Mouse (Mus musculus) liver, postnatal 0 days (tissue): Measurements from ENCODE around the gene Frmpd2. TPM values are rescaled to one million over a fixed set of nuclear protein-coding genes. Genes with fewer than 3 reads are reported as not detected.

Experiments used
- ATAC-seq: fragments of 200-750 bp; cut with Nextera tagmentation; 2 replicates; pipeline ENCODE4 v1.8.0; 2017; ENCODE audit warnings: mild to moderate bottlenecking, moderate library complexity
- DNase-seq: peaks from one replicate; pipeline ENCODE4 v3.0.0-alpha.2; 2016
- H3K27ac ChIP-seq: fragments of 300-500 bp; sonication (generic); 2 replicates; pipeline ENCODE4 v1.5.1; 2014; ENCODE audit warnings: antibody characterized with exemption, moderate library complexity, mild to moderate bottlenecking, low read depth
- H3K27me3 ChIP-seq: fragments of 300-500 bp; sonication (generic); 2 replicates; pipeline ENCODE4 v1.6.1; 2014; ENCODE audit warnings: low read length, control low read depth, mixed read lengths; ENCODE audit not compliant: insufficient read depth
- H3K36me3 ChIP-seq: fragments of 300-500 bp; sonication (generic); replicated peaks from 2 replicates; pipeline ENCODE4 v1.6.1; 2014; ENCODE audit warnings: mild to moderate bottlenecking, control low read depth, low read length, moderate library complexity, mixed read lengths; ENCODE audit not compliant: insufficient read depth
- H3K4me1 ChIP-seq: fragments of 300-500 bp; sonication (generic); 2 replicates; pipeline ENCODE4 v1.6.1; 2014; ENCODE audit warnings: antibody characterized with exemption, mild to moderate bottlenecking, control low read depth; ENCODE audit not compliant: insufficient read depth
- H3K4me2 ChIP-seq: fragments of 300-500 bp; sonication (generic); 2 replicates; pipeline ENCODE4 v1.6.1; 2014; ENCODE audit warnings: low read depth, mild to moderate bottlenecking, low read length, moderate library complexity, mixed read lengths
- H3K4me3 ChIP-seq: fragments of 300-500 bp; sonication (generic); 2 replicates; pipeline ENCODE4 v1.5.1; 2014; ENCODE audit warnings: low read depth, low read length
- H3K9ac ChIP-seq: fragments of 300-500 bp; sonication (generic); replicated peaks from 2 replicates; pipeline ENCODE4 v1.6.1; 2014; ENCODE audit warnings: mild to moderate bottlenecking, moderate library complexity
- H3K9me3 ChIP-seq: fragments of 300-500 bp; sonication (generic); 2 replicates; pipeline ENCODE4 v1.6.1; 2016; ENCODE audit warnings: mild to moderate bottlenecking, control low read depth, low read length, mixed read lengths
- CTCF ChIP-seq: sonication (generic); IDR thresholded peaks from 2 replicates; pipeline ENCODE4 v1.5.1; 2016; ENCODE audit warnings: antibody characterized with exemption, low read depth
- EP300 ChIP-seq: IDR thresholded peaks from 2 replicates; pipeline ENCODE4 v1.6.1; 2016; ENCODE audit warnings: antibody characterized with exemption, low read depth, mild to moderate bottlenecking
- WGBS: fragments of 180-500 bp; shearing (Covaris S2); extraction: QIAGEN DNeasy Blood & Tissue Kit; methylation state at CpG from one replicate; pipeline ENCODE4 v1.1.7; 2014; ENCODE audit not compliant: insufficient replicate concordance; 5-methylcytosine and 5-hydroxymethylcytosine counted together
- polyA plus RNA-seq: library from polyadenylated mRNA; unstranded; fragments of >200 nt; fragmentation: Nextera tagmentation; extraction: Ambion mirVana; gene quantifications from 2 replicates; pipeline ENCODE4 v1.2.1, GENCODE M21; 2015

Frmpd2 gene
- polyA plus RNA-seq, 1 experiment from 2014 or later = not detected

DNA sequence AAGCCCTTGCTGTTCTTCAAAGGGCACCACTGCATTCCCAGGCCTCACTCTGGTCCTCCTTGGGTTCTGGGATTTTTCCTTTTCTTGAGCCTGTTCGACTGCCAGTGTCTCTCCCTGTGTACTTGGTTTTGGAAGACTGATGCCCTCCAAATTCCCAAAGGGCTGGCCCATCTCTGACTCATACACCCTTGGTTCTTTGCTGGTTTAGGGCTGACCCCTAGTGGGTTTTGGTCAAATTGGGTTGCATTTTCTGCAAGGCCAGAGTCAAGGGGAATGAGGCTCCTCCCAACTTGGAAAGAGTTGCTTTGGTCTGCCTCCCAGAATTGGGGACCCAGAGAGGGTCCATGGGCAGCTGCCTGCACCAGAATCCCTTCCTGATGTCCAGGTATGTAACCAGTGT, 62.0 kb downstream of the Frmpd2 start:
- no peak overlapping the region for H3K4me3 ChIP-seq
- no peak for DNase-seq
- no peak overlapping the region for H3K4me2 ChIP-seq
- no peaks in the 10 kb centered on the region for H3K27me3 ChIP-seq
- H3K9me3 ChIP-seq = no peaks in the 10 kb centered on the region
- WGBS = 45% methylated on average over 1 of the region's 1 CpGs
- no peak for TF ChIP-seq EP300
- no peak for TF ChIP-seq CTCF
- no peaks in the 10 kb centered on the region for H3K36me3 ChIP-seq
- ATAC-seq = no peak
- H3K4me1 ChIP-seq = no peaks in the 10 kb centered on the region
- no peak overlapping the region for H3K27ac ChIP-seq
- no peak overlapping the region for H3K9ac ChIP-seq

DNA sequence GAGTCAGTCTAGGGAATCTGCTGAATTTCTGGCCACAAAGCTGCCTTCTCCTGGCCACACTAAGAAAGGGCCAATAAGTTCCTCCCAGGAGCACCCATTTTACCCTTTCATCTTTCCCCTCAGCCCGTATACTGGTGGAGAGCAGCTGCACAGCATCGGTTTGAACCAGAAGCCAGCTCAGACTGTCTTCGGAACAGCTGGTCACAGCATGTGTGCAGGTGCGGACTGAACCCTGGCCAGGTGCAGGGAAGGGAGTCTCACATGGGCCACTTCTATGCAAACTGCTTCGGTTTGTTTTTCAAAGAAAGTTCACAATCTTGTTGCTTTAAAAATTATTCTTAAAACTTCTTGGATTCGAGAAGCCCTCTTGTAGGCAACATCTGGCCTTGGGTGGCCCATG, 63.8 kb downstream of the Frmpd2 start:
- Histone ChIP-seq H3K4me2 (no peak overlapping the region), H3K27ac (no peak overlapping the region), H3K4me3 (no peak overlapping the region), H3K9me3 (no peaks in the 10 kb centered on the region), H3K27me3 (no peaks in the 10 kb centered on the region), H3K4me1 (no peaks in the 10 kb centered on the region), H3K36me3 (no peaks in the 10 kb centered on the region), H3K9ac (no peak overlapping the region)
- no peak for TF ChIP-seq CTCF
- TF ChIP-seq EP300 = no peak
- 72% methylated on average over 6 of the region's 6 CpGs for WGBS
- no peak for DNase-seq
- no peak for ATAC-seq

DNA sequence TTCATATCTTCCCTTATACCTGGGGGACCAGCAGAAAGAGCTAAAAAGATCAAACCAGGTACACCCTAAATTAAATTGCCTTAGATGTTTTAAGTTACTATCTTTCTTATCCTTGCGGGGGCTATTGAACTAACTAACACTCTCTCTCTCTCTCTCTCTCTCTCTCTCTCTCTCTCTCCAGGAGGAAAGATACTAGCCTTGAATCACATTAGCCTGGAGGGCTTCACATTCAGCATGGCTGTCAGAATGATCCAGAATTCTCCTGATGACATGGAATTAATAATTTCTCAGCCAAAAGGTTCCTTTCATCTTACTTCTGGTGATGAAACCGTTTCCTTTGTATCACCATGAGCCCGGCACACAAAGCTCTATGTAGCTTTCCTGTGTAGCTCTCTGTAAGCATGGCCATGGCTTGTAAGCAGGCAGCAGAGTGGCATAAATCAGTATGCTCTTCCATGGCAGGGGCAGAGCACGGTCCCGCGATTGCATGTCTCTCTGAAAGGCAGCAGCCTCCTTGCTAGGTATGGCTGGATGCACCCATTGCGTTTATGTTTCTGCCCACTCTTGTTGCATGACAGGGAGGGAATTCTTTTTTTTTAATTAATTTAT, 68.2 kb downstream of the Frmpd2 start:
- Histone ChIP-seq H3K4me1 (no peaks in the 10 kb centered on the region), H3K27ac (no peak overlapping the region), H3K9ac (no peak overlapping the region), H3K9me3 (no peaks in the 10 kb centered on the region), H3K27me3 (no peaks in the 10 kb centered on the region), H3K4me2 (no peak overlapping the region), H3K4me3 (no peak overlapping the region), H3K36me3 (no peaks in the 10 kb centered on the region)
- no peak for DNase-seq
- TF ChIP-seq CTCF (no peak), EP300 (no peak)
- WGBS = 84% methylated on average over 7 of the region's 7 CpGs
- ATAC-seq = no peak

DNA sequence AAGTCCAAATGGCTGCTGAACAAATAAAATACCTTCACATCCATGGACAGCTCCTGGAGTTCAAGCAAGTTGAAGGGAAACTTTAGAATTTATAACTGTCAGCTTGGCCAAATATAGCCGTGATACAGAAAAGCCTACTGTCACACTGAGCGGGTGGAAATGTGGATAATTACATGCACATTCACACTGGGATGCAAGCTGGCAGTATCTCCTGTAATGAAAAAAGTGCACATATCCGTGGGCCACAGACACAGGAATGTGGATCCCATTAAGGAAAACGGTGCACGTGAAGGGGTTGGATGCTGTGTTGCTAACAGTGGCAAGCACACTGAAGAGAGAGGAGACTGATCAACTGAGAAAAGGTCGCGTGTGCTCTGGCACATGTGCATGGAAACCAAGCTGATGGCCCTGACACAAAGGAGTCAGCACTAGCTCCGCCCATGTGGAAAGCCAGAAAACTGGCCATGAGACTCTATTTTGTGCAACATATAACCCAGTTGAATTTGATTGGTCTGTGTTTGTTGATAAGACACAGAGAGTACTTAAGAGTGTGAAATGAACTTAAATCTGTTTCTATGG, 74.2 kb downstream of the Frmpd2 start:
- no peak overlapping the region for H3K4me2 ChIP-seq
- no peak overlapping the region for H3K27ac ChIP-seq
- no peak for TF ChIP-seq CTCF
- TF ChIP-seq EP300 = no peak
- H3K36me3 ChIP-seq = no peaks in the 10 kb centered on the region
- WGBS = 79% methylated on average over 8 of the region's 8 CpGs
- H3K27me3 ChIP-seq = no peaks in the 10 kb centered on the region
- H3K4me3 ChIP-seq = no peak overlapping the region
- H3K9ac ChIP-seq = no peak overlapping the region
- DNase-seq (no peak), ATAC-seq (no peak)
- no peaks in the 10 kb centered on the region for H3K9me3 ChIP-seq
- no peaks in the 10 kb centered on the region for H3K4me1 ChIP-seq

DNA sequence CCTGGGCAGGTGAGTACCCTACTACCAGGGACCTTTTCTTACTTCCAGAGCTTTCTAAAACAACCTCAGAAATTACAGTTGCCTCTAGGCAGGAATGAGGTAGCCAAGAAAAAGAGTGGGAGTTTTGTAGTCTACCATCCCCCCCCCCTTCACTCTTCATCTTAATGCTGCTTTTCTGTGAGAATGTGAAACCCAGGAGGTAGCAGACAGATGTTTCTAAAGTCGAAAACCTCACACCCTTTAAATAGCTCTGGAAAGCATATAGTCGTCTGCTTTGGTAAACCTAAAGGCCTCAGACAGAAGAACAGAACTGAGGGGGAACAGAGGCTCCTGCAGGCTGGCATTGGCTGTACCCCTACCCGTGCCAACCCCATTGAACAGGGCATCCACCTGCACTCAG, 77.2 kb downstream of the Frmpd2 start:
- WGBS = 50% methylated on average over 3 of the region's 3 CpGs
- Histone ChIP-seq H3K4me3 (no peak overlapping the region), H3K9ac (no peak overlapping the region), H3K4me1 (no peaks in the 10 kb centered on the region), H3K9me3 (no peaks in the 10 kb centered on the region), H3K36me3 (no peaks in the 10 kb centered on the region), H3K4me2 (no peak overlapping the region), H3K27ac (no peak overlapping the region), H3K27me3 (no peaks in the 10 kb centered on the region)
- DNase-seq = no peak
- TF ChIP-seq CTCF (no peak), EP300 (no peak)
- no peak for ATAC-seq

DNA sequence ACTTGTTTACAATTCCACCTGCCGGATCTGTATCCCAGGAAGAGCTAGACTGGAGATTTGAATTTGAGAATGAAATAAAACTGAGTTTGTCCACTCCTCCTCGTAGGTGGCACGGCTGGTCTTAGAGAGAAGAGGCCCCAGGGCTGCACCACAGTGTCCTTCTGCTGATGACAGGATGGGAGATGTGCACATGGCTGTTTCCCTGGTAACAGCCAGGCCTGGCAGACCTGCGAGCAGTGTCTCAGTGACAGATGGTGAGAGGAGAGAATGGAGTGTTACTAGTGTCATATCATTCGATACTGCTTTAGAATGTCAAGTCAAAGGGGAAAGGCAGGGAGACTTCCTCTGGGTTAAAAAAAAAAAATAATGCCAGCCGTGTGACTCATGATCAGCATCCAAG, 78.4 kb downstream of the Frmpd2 start:
- 66% methylated on average over 6 of the region's 6 CpGs for WGBS
- H3K9ac ChIP-seq = no peak overlapping the region

More for the DNA sequence above, 78.4 kb downstream of the Frmpd2 start:
- ATAC-seq (no peak), DNase-seq (no peak)
- Histone ChIP-seq H3K36me3 (no peaks in the 10 kb centered on the region), H3K4me2 (no peak overlapping the region), H3K9me3 (no peaks in the 10 kb centered on the region), H3K27ac (no peak overlapping the region), H3K4me3 (no peak overlapping the region), H3K27me3 (no peaks in the 10 kb centered on the region), H3K4me1 (no peaks in the 10 kb centered on the region)
- TF ChIP-seq EP300 = no peak
- TF ChIP-seq CTCF = no peak
